Mouse (Mus musculus) urinary bladder, postnatal 10 days (tissue): Measurements from ENCODE around the gene Gm15319.
"Not testable (repeated sequence)": the region's sequence is repeated elsewhere in the genome, so short reads cannot be mapped to it uniquely, and the experiment has no call there.

Experiments used
- DNase-seq: peaks from one replicate; pipeline ENCODE4 v3.0.0; 2022; ENCODE audit warnings: low spot score

Gene Gm15319

GRCm38 (mm10) chr8:20296803-20297702 is 66.0 kb downstream of the Gm15319 start:
- peak; percentile 34 for DNase-seq

- not testable (repeated sequence) for DNase-seq
Observed at GRCm38 (mm10) chr8:20295881-20296280, 67.1 kb downstream of the Gm15319 start.

GRCm38 (mm10) chr8:20294826-20295225 is 68.2 kb downstream of the Gm15319 start:
- peak; percentile 24 for DNase-seq

GRCm38 (mm10) chr8:20293966-20294365 is 69.0 kb downstream of the Gm15319 start:
- DNase-seq: not testable (repeated sequence)

GRCm38 (mm10) chr8:20290015-20290414 is 73.0 kb downstream of the Gm15319 start:
- not testable (repeated sequence) for DNase-seq

GRCm38 (mm10) chr8:20288878-20289277 is 74.1 kb downstream of the Gm15319 start:
- DNase-seq: not testable (repeated sequence)

- DNase-seq: not testable (repeated sequence)
Observed at GRCm38 (mm10) chr8:20287706-20288105, 75.3 kb downstream of the Gm15319 start.
